Mouse (Mus musculus) embryonic fibroblast, embryonic 13.5 days (primary cell): Measurements from ENCODE around the gene Hs3st5.

ENCODE experiments used
- CTCF ChIP-seq: IDR thresholded peaks from 2 replicates; pipeline ENCODE4 v1.5.1; 2011; ENCODE audit warnings: mild to moderate bottlenecking, control low read depth, low read length, moderate library complexity, borderline replicate concordance; ENCODE audit not compliant: insufficient read depth
- POLR2A ChIP-seq: IDR thresholded peaks from 2 replicates; pipeline ENCODE4 v1.6.1; 2011; ENCODE audit warnings: low read depth, mild to moderate bottlenecking, control low read depth, low read length, moderate library complexity

GRCm38 (mm10) chr10:36483362-36483761 is 23.3 kb upstream of the Hs3st5 start:
- TF ChIP-seq POLR2A (no peak), CTCF (no peak)
